Mouse (Mus musculus): ENCODE results near the gene Nop53. TPM values are rescaled to one million over a fixed set of nuclear protein-coding genes. Genes with fewer than 3 reads are reported as not detected.

Gene Nop53
- polyA plus RNA-seq (2014; fragmentation: Illumina TruSeq; extraction: RNeasy Lipid Tissue Mini Kit (QIAGEN cat#74804); ENCODE audit: insufficient read depth, low read depth, low replicate concordance), result 186 TPM

DNA sequence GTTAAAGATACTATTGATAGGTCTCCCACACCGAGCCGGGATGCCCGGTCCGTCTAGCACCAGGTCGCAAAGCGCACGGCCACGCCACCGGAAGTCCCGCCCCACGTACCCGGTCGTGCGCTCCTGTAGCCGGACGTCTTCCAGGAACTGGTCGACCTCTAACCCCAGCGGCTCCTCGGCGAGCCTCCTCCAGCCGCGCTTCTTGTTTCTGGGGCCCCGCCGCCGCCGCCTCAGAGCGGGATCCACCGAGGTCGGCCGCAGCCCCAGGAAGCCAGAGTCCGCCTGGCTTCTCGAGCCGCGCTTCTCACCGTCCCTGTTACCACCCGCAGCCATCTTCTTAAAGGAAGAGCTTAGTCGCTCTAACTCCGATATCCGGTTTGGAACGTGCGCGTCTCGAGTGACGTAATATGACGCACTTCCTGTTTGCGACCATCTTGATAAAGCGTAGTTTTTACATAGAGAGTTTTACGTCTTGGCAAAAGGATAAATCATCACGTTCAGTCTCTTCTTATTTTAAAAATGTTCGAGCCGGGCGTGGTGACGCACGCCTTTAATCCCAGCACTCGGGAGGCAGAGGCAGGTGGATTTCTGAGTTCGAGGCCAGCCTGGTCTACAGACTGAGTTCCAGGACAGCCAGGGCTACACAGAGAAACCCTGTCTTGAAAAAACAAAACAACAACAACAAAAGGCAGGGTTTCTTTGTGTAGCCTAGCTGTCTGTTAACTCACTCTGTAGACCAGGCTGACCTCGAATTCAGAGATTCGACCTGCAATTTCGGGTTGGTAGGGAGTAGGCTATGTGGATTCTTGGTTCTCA, at the start of gene Nop53:
Gene Nop53 (minus strand): TSS at position 354 of the 816 bp plus-strand sequence.

GRCm38 (mm10) chr7:15967312-15967711, 21.4 kb upstream of the Nop53 start, which contains the start of gene Ehd2:
Gene Ehd2 (minus strand): TSS chr7:15967567.

GRCm38 (mm10) chr7:15922220-15922773, 23.6 kb downstream of the Nop53 start, which contains the start of gene Selenow:
Gene Selenow (minus strand): TSS chr7:15922402.

Other genes with a start within 250 kb of the Nop53 start
- not detected for gene Obox5, start 195.9 kb downstream of the Nop53 start, polyA plus RNA-seq (2014; fragmentation: Illumina TruSeq; extraction: RNeasy Lipid Tissue Mini Kit (QIAGEN cat#74804); ENCODE audit: insufficient read depth, low read depth, low replicate concordance)
- gene Obox6, start 106.4 kb downstream of the Nop53 start, polyA plus RNA-seq (2014; fragmentation: Illumina TruSeq; extraction: RNeasy Lipid Tissue Mini Kit (QIAGEN cat#74804); ENCODE audit: insufficient read depth, low read depth, low replicate concordance), result not detected
- not detected for gene Crx, start 66.1 kb downstream of the Nop53 start, polyA plus RNA-seq (2014; fragmentation: Illumina TruSeq; extraction: RNeasy Lipid Tissue Mini Kit (QIAGEN cat#74804); ENCODE audit: insufficient read depth, low read depth, low replicate concordance)
- not detected for gene Crxos, start 63.5 kb downstream of the Nop53 start, polyA plus RNA-seq (2014; fragmentation: Illumina TruSeq; extraction: RNeasy Lipid Tissue Mini Kit (QIAGEN cat#74804); ENCODE audit: insufficient read depth, low read depth, low replicate concordance)
- 594 TPM for gene Selenow, start 23.7 kb downstream of the Nop53 start, polyA plus RNA-seq (2014; fragmentation: Illumina TruSeq; extraction: RNeasy Lipid Tissue Mini Kit (QIAGEN cat#74804); ENCODE audit: insufficient read depth, low read depth, low replicate concordance)
- 87.4 TPM for gene Ehd2, start 21.5 kb upstream of the Nop53 start, polyA plus RNA-seq (2014; fragmentation: Illumina TruSeq; extraction: RNeasy Lipid Tissue Mini Kit (QIAGEN cat#74804); ENCODE audit: insufficient read depth, low read depth, low replicate concordance)
- 2.7 TPM for gene Bicra, start 101.8 kb upstream of the Nop53 start, polyA plus RNA-seq (2014; fragmentation: Illumina TruSeq; extraction: RNeasy Lipid Tissue Mini Kit (QIAGEN cat#74804); ENCODE audit: insufficient read depth, low read depth, low replicate concordance)
- gene Zfp541, start 115.7 kb upstream of the Nop53 start, polyA plus RNA-seq (2014; fragmentation: Illumina TruSeq; extraction: RNeasy Lipid Tissue Mini Kit (QIAGEN cat#74804); ENCODE audit: insufficient read depth, low read depth, low replicate concordance), result not detected
- 58.6 TPM for gene Napa, start 152.4 kb upstream of the Nop53 start, polyA plus RNA-seq (2014; fragmentation: Illumina TruSeq; extraction: RNeasy Lipid Tissue Mini Kit (QIAGEN cat#74804); ENCODE audit: insufficient read depth, low read depth, low replicate concordance)
- gene Kptn, start 173.8 kb upstream of the Nop53 start, polyA plus RNA-seq (2014; fragmentation: Illumina TruSeq; extraction: RNeasy Lipid Tissue Mini Kit (QIAGEN cat#74804); ENCODE audit: insufficient read depth, low read depth, low replicate concordance), result 13.3 TPM
- gene Slc8a2, start 183.8 kb upstream of the Nop53 start, polyA plus RNA-seq (2014; fragmentation: Illumina TruSeq; extraction: RNeasy Lipid Tissue Mini Kit (QIAGEN cat#74804); ENCODE audit: insufficient read depth, low read depth, low replicate concordance), result 0.25 TPM
- gene Meis3, start 229.0 kb upstream of the Nop53 start, polyA plus RNA-seq (2014; fragmentation: Illumina TruSeq; extraction: RNeasy Lipid Tissue Mini Kit (QIAGEN cat#74804); ENCODE audit: insufficient read depth, low read depth, low replicate concordance), result 7.1 TPM

Measured in lung, adult 10 weeks (tissue).